Mouse (Mus musculus) bone marrow, adult 2 months (tissue): ENCODE measurements around the gene Kdelr3. TPM values are rescaled to one million over a fixed set of nuclear protein-coding genes. Genes with fewer than 3 reads are reported as not detected.

Experiments used
- H3K27ac ChIP-seq: fragments of 200-500 bp; 2 replicates; pipeline ENCODE4 v1.5.1; 2012; ENCODE audit warnings: low read depth, mild to moderate bottlenecking, control low read depth, inconsistent platforms, low read length; ENCODE audit not compliant: control insufficient read depth, poor library complexity, insufficient read depth
- H3K4me1 ChIP-seq: fragments of 200-500 bp; 2 replicates; pipeline ENCODE4 v1.6.1; 2011; ENCODE audit warnings: low read length; ENCODE audit not compliant: control insufficient read depth, insufficient read depth
- H3K4me3 ChIP-seq: fragments of 200-500 bp; replicated peaks from 2 replicates; pipeline ENCODE3; 2011; ENCODE audit warnings: mild to moderate bottlenecking, low read depth, low read length, control low read depth; ENCODE audit not compliant: control insufficient read depth
- CTCF ChIP-seq: fragments of 200-500 bp; IDR thresholded peaks from 2 replicates; pipeline ENCODE4 v1.5.1; 2011; ENCODE audit warnings: low read length, control low read depth; ENCODE audit not compliant: control insufficient read depth, insufficient read depth
- POLR2A ChIP-seq: fragments of 200-500 bp; IDR thresholded peaks from 2 replicates; pipeline ENCODE4 v1.6.1; 2011; ENCODE audit warnings: low read depth, mild to moderate bottlenecking, control low read depth, low read length, borderline replicate concordance; ENCODE audit not compliant: control insufficient read depth
- WGBS: fragments of 180-500 bp; shearing (Covaris S2); methylation state at CpG from one replicate; pipeline ENCODE4 v1.1.7; 2018; 5-methylcytosine and 5-hydroxymethylcytosine counted together
- polyA plus RNA-seq: library from polyadenylated mRNA; stranded (reverse); fragments of >200 nt; gene quantifications from 2 replicates; pipeline ENCODE4 v1.2.4, GENCODE M21; 2011; ENCODE audit warnings: low replicate concordance; ENCODE audit not compliant: missing spikeins, insufficient read depth, insufficient read length

Kdelr3 gene
- polyA plus RNA-seq, 1 experiment: 8.2 TPM

- H3K27ac ChIP-seq: peak overlapping the region; percentile 98
- H3K4me1 ChIP-seq: peaks cover 1% of the 10 kb centered on the region
- WGBS: 2% methylated on average over 3 of the region's 3 CpGs
- no peak for TF ChIP-seq POLR2A
- H3K4me3 ChIP-seq: peak overlapping the region; percentile 80
Measured at GRCm38 (mm10) chr15:79545496-79545895, 29.3 kb downstream of the Kdelr3 start.

GRCm38 (mm10) chr15:79545921-79546399 lies 29.7 kb downstream of the Kdelr3 start:
- peak overlapping the region; percentile 98 for H3K27ac ChIP-seq
- WGBS: under 1% methylated on average over 51 of the region's 52 CpGs
- H3K4me3 ChIP-seq: peak overlapping the region; percentile 80
- H3K4me1 ChIP-seq: peaks cover 1% of the 10 kb centered on the region
- 0 out of 2 replicates have a peak, but pooled peaks have one; percentile 6 for TF ChIP-seq POLR2A
- TF ChIP-seq CTCF: no peak

- WGBS: 3% methylated on average over 84 of the region's 84 CpGs
- Histone ChIP-seq H3K4me3 (peak within 1 kb of the TSS; percentile 80), H3K4me1 (peaks cover 1% of the 10 kb centered on the region), H3K27ac (peak within 1 kb of the TSS; percentile 98)
- TF ChIP-seq CTCF (no peak), POLR2A (peak; percentile 88; the same call in 1 of the 2 replicates)
Measured at GRCm38 (mm10) chr15:79546410-79547288, 30.4 kb downstream of the Kdelr3 start, which contains the start of gene Ddx17. Gene Ddx17 (minus strand): TSS chr15:79546741.

GRCm38 (mm10) chr15:79547289-79547820 lies 31.1 kb downstream of the Kdelr3 start:
- peak overlapping the region; percentile 98 for H3K27ac ChIP-seq
- TF ChIP-seq CTCF (no peak), POLR2A (no peak)
- 90% methylated on average over 17 of the region's 17 CpGs for WGBS
- H3K4me1 ChIP-seq: peaks cover 1% of the 10 kb centered on the region
- peak overlapping the region; percentile 80 for H3K4me3 ChIP-seq

GRCm38 (mm10) chr15:79548226-79548625 lies 32.0 kb downstream of the Kdelr3 start:
- H3K4me1 ChIP-seq: peaks cover 1% of the 10 kb centered on the region
- TF ChIP-seq CTCF: no peak
- no peak for TF ChIP-seq POLR2A
- no peak overlapping the region for H3K4me3 ChIP-seq
- no peak overlapping the region for H3K27ac ChIP-seq
- 84% methylated on average over 2 of the region's 2 CpGs for WGBS

GRCm38 (mm10) chr15:79552566-79552965 lies 36.4 kb downstream of the Kdelr3 start:
- 84% methylated on average over 5 of the region's 5 CpGs for WGBS
- Histone ChIP-seq H3K4me1 (no peaks in the 10 kb centered on the region), H3K4me3 (no peak overlapping the region), H3K27ac (no peak overlapping the region)
- no peak for TF ChIP-seq POLR2A

- no peak overlapping the region for H3K27ac ChIP-seq
- H3K4me1 ChIP-seq: no peaks in the 10 kb centered on the region
- no peak overlapping the region for H3K4me3 ChIP-seq
- WGBS: 78% methylated on average over 3 of the region's 3 CpGs
- TF ChIP-seq POLR2A (no peak), CTCF (no peak)
Measured at GRCm38 (mm10) chr15:79559649-79560048, 43.4 kb downstream of the Kdelr3 start.

- WGBS: 77% methylated on average over 9 of the region's 9 CpGs
- Histone ChIP-seq H3K4me3 (no peak overlapping the region), H3K27ac (no peak overlapping the region), H3K4me1 (no peaks in the 10 kb centered on the region)
- TF ChIP-seq POLR2A (no peak), CTCF (no peak)
Measured at GRCm38 (mm10) chr15:79562417-79562816, 46.2 kb downstream of the Kdelr3 start.
